Mouse (Mus musculus): ENCODE data around the gene Adgrl2. TPM values are rescaled to one million over a fixed set of nuclear protein-coding genes. Genes with fewer than 3 reads are reported as not detected.

Adgrl2 gene
- total RNA-seq, 1 experiment: 36.6 TPM

DNA sequence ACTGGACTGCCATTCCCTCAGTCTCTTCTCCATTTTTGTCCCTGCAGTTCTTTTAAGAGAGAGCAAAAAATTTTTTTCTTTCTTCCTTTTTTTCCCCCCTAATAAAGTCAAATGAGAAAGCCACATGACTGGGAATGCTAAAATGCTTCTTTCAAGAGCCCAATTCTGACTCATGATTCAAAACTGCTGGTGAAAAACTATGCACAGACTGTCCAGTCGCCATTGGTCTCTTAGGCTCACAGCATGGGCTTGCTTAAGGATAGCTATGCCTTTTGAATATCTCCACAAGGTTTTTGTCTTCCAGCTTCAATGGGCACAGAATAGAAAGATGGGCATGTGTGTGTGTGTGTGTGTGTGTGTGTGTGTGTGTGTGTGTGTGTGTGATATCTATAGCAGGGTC is 178.3 kb downstream of the Adgrl2 start:
- DNase-seq (ENCODE audit: low read depth, low spot score): no peak
- H3K9me3 ChIP-seq (ENCODE audit: control insufficient read depth, insufficient read depth, low read depth, low read length): no peaks in the 10 kb centered on the region
- no peak overlapping the region for H3K27ac ChIP-seq (ENCODE audit: insufficient read depth, low read depth, low read length, poor library complexity, severe bottlenecking)
- H3K4me1 ChIP-seq (ENCODE audit: control insufficient read depth in 2 of 2, insufficient read depth in 2 of 2, low read length in 2 of 2, poor library complexity in 1 of 2): no peaks in the 10 kb centered on the region
- no peak for TF ChIP-seq ZC3H11A (IDR thresholded peaks at IDR 0.05; ENCODE audit: borderline replicate concordance, low read depth, low read length)
- no peak for TF ChIP-seq CHD2 (IDR thresholded peaks at IDR 0.05; ENCODE audit: low read depth, low read length)
- TF ChIP-seq HCFC1 (IDR thresholded peaks at IDR 0.05; ENCODE audit: borderline replicate concordance, insufficient read depth, low read length): no peak
- no peak for TF ChIP-seq MAFK (IDR thresholded peaks at IDR 0.05; ENCODE audit: insufficient read depth, low read depth, low read length)
- no peak for TF ChIP-seq ZNF384 (IDR thresholded peaks at IDR 0.05; ENCODE audit: low read depth, low read length)
- H3K9ac ChIP-seq (ENCODE audit: insufficient read depth, low read depth, low read length, poor library complexity, severe bottlenecking): no peak overlapping the region
- peaks cover 3% of the 10 kb centered on the region for H3K36me3 ChIP-seq (ENCODE audit: control insufficient read depth, insufficient read depth, low read length, poor library complexity, severe bottlenecking)
- H3K4me3 ChIP-seq (ENCODE audit: insufficient read depth in 1 of 2, low read depth in 1 of 2, low read length in 2 of 2, poor library complexity in 1 of 2, severe bottlenecking in 1 of 2): no peak overlapping the region
- in situ Hi-C loops (cut with MboI; ENCODE audit: low sequenced_read_pairs in 2 of 2, unreplicated experiment in 2 of 2): no loop called here

DNA sequence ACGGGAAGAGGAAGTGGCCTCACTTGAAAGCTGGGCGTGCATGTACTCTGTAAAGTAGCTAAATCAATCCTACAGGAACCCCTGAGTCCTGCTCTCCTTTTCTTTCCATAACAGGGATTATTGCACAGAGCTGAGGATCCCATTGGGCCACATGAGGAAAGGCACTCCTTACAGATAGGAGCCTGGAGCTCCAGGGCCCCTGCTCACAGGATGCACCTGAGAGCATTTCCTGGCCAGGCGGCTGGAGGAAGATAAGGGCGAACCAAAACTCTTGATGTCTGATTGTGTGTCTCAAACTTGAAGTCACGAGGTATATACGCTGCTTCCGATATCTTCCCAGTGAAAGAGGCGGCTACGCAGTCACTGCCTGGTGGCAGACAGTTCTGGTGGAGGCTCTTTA is 183.4 kb downstream of the Adgrl2 start:
- in situ Hi-C loops (cut with MboI; ENCODE audit: low sequenced_read_pairs in 2 of 2, unreplicated experiment in 2 of 2): no loop called here
- no peak for TF ChIP-seq HCFC1 (IDR thresholded peaks at IDR 0.05; ENCODE audit: borderline replicate concordance, insufficient read depth, low read length)
- TF ChIP-seq ZC3H11A (IDR thresholded peaks at IDR 0.05; ENCODE audit: borderline replicate concordance, low read depth, low read length): no peak
- TF ChIP-seq MAFK (IDR thresholded peaks at IDR 0.05; ENCODE audit: insufficient read depth, low read depth, low read length): no peak
- TF ChIP-seq CHD2 (IDR thresholded peaks at IDR 0.05; ENCODE audit: low read depth, low read length): no peak
- TF ChIP-seq ZNF384 (IDR thresholded peaks at IDR 0.05; ENCODE audit: low read depth, low read length): no peak
- H3K4me1 ChIP-seq (ENCODE audit: control insufficient read depth in 2 of 2, insufficient read depth in 2 of 2, low read length in 2 of 2, poor library complexity in 1 of 2): no peaks in the 10 kb centered on the region
- no peaks in the 10 kb centered on the region for H3K36me3 ChIP-seq (ENCODE audit: control insufficient read depth, insufficient read depth, low read length, poor library complexity, severe bottlenecking)
- no peak overlapping the region for H3K27ac ChIP-seq (ENCODE audit: insufficient read depth, low read depth, low read length, poor library complexity, severe bottlenecking)
- no peak overlapping the region for H3K4me3 ChIP-seq (ENCODE audit: insufficient read depth in 1 of 2, low read depth in 1 of 2, low read length in 2 of 2, poor library complexity in 1 of 2, severe bottlenecking in 1 of 2)
- H3K9ac ChIP-seq (ENCODE audit: insufficient read depth, low read depth, low read length, poor library complexity, severe bottlenecking): no peak overlapping the region
- no peaks in the 10 kb centered on the region for H3K9me3 ChIP-seq (ENCODE audit: control insufficient read depth, insufficient read depth, low read depth, low read length)
- DNase-seq (ENCODE audit: low read depth, low spot score): no peak

GRCm38 (mm10) chr3:148793286-148793913 is 197.0 kb downstream of the Adgrl2 start:
- DNase-seq (ENCODE audit: low read depth, low spot score): no peak
- Histone ChIP-seq H3K27ac (ENCODE audit: insufficient read depth, low read depth, low read length, poor library complexity, severe bottlenecking) (no peak overlapping the region), H3K36me3 (ENCODE audit: control insufficient read depth, insufficient read depth, low read length, poor library complexity, severe bottlenecking) (no peaks in the 10 kb centered on the region), H3K9me3 (ENCODE audit: control insufficient read depth, insufficient read depth, low read depth, low read length) (no peaks in the 10 kb centered on the region), H3K9ac (ENCODE audit: insufficient read depth, low read depth, low read length, poor library complexity, severe bottlenecking) (no peak overlapping the region), H3K4me3 (ENCODE audit: insufficient read depth in 1 of 2, low read depth in 1 of 2, low read length in 2 of 2, poor library complexity in 1 of 2, severe bottlenecking in 1 of 2) (no peak overlapping the region), H3K4me1 (ENCODE audit: control insufficient read depth in 2 of 2, insufficient read depth in 2 of 2, low read length in 2 of 2, poor library complexity in 1 of 2) (no peaks in the 10 kb centered on the region)
- in situ Hi-C loops (cut with MboI; ENCODE audit: low sequenced_read_pairs in 2 of 2, unreplicated experiment in 2 of 2): no loop called here
- no peak for TF ChIP-seq ZC3H11A (IDR thresholded peaks at IDR 0.05; ENCODE audit: borderline replicate concordance, low read depth, low read length)
- no peak for TF ChIP-seq HCFC1 (IDR thresholded peaks at IDR 0.05; ENCODE audit: borderline replicate concordance, insufficient read depth, low read length)
- TF ChIP-seq CHD2 (IDR thresholded peaks at IDR 0.05; ENCODE audit: low read depth, low read length): no peak
- TF ChIP-seq MAFK (IDR thresholded peaks at IDR 0.05; ENCODE audit: insufficient read depth, low read depth, low read length): no peak
- TF ChIP-seq ZNF384 (IDR thresholded peaks at IDR 0.05; ENCODE audit: low read depth, low read length): no peak

DNA sequence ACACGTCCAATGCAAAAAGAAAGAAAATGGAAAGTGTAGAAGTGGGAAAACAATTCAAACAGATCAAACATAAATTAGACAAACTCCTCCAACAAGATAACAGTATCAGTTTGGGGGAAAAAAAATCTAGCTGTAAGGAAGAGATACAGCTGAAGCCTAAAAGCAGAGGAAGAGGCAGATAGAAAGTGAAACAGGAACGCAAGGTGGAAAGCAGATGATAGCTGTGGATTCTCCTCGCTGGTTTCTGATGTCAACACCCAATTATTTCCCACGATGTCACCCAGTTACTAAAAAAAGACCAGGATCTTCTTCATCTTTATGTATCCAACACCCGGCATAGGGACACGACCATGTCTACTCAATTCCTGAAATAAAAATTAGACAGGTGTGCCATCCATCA is 220.0 kb downstream of the Adgrl2 start:
- in situ Hi-C loops (cut with MboI; ENCODE audit: low sequenced_read_pairs in 2 of 2, unreplicated experiment in 2 of 2): no loop called here
- Histone ChIP-seq H3K4me3 (ENCODE audit: insufficient read depth in 1 of 2, low read depth in 1 of 2, low read length in 2 of 2, poor library complexity in 1 of 2, severe bottlenecking in 1 of 2) (no peak overlapping the region), H3K27ac (ENCODE audit: insufficient read depth, low read depth, low read length, poor library complexity, severe bottlenecking) (no peak overlapping the region), H3K9ac (ENCODE audit: insufficient read depth, low read depth, low read length, poor library complexity, severe bottlenecking) (no peak overlapping the region), H3K4me1 (ENCODE audit: control insufficient read depth in 2 of 2, insufficient read depth in 2 of 2, low read length in 2 of 2, poor library complexity in 1 of 2) (no peaks in the 10 kb centered on the region), H3K36me3 (ENCODE audit: control insufficient read depth, insufficient read depth, low read length, poor library complexity, severe bottlenecking) (no peaks in the 10 kb centered on the region), H3K9me3 (ENCODE audit: control insufficient read depth, insufficient read depth, low read depth, low read length) (no peaks in the 10 kb centered on the region)
- TF ChIP-seq CHD2 (IDR thresholded peaks at IDR 0.05; ENCODE audit: low read depth, low read length): no peak
- no peak for TF ChIP-seq ZC3H11A (IDR thresholded peaks at IDR 0.05; ENCODE audit: borderline replicate concordance, low read depth, low read length)
- no peak for TF ChIP-seq ZNF384 (IDR thresholded peaks at IDR 0.05; ENCODE audit: low read depth, low read length)
- TF ChIP-seq HCFC1 (IDR thresholded peaks at IDR 0.05; ENCODE audit: borderline replicate concordance, insufficient read depth, low read length): no peak
- no peak for TF ChIP-seq MAFK (IDR thresholded peaks at IDR 0.05; ENCODE audit: insufficient read depth, low read depth, low read length)
- DNase-seq (ENCODE audit: low read depth, low spot score): no peak

Data from ES-E14 (cell line).